Mouse (Mus musculus) heart, postnatal 25 days (tissue): Measurements from ENCODE around the gene AC129217.1. TPM values are rescaled to one million over a fixed set of nuclear protein-coding genes. Genes with fewer than 3 reads are reported as not detected.

ENCODE experiments used
- microRNA-seq: library from miRNA; unstranded; fragments of <30 nt; microRNA quantifications from one replicate; pipeline ENCODE4 v1.2.0, GENCODE M21; 2022
- total RNA-seq, 2 experiments: library from RNA; stranded (reverse); gene quantifications; 2 replicates each; pipeline ENCODE4 v1.2.3; 2021

Gene AC129217.1
- total RNA-seq, 2 experiments from 2014 or later, result not detected

Small RNA genes within 50 kb of the gene (microRNA-seq; reads per million reads assigned to microRNA genes)
- gene Mir5136, result 0.83 reads per million

Other genes starting within 250 kb of the AC129217.1 start
- not detected for gene Slc22a8, start 238.5 kb upstream of the AC129217.1 start, total RNA-seq
- gene Slc22a6, start 211.7 kb upstream of the AC129217.1 start, total RNA-seq, result not detected
- gene Chrm1, start 166.0 kb upstream of the AC129217.1 start, total RNA-seq, result not detected
- gene Slc3a2, start 106.4 kb upstream of the AC129217.1 start, total RNA-seq, result 10 to 100 TPM; 36.1 to 38.0 TPM
- 10 to 100 TPM; 17.9 to 18.9 TPM for gene Wdr74, start 93.9 kb upstream of the AC129217.1 start, total RNA-seq
- gene 1700092M07Rik, start 89.1 kb upstream of the AC129217.1 start, total RNA-seq, result not detected
- 10 to 100 TPM; 27.6 to 31.0 TPM for gene Stx5a, start 88.4 kb upstream of the AC129217.1 start, total RNA-seq
- 10 to 100 TPM; 37.5 to 48.1 TPM for gene Nxf1, start 72.7 kb upstream of the AC129217.1 start, total RNA-seq
- gene Tmem223, start 58.8 kb upstream of the AC129217.1 start, total RNA-seq, result 100 to 1,000 TPM; 108 to 110 TPM
- gene Tmem179b, start 55.3 kb upstream of the AC129217.1 start, total RNA-seq, result 10 to 100 TPM; 14.8 to 16.4 TPM
- 1 to 10 TPM; 7.4 to 7.6 TPM for gene Taf6l, start 43.4 kb upstream of the AC129217.1 start, total RNA-seq
- gene Polr2g, start 31.2 kb upstream of the AC129217.1 start, total RNA-seq, result 10 to 100 TPM; 53.4 to 62.4 TPM
- 1 to 10 TPM; 1.9 to 2.1 TPM for gene Zbtb3, start 27.2 kb upstream of the AC129217.1 start, total RNA-seq
- 10 to 100 TPM; 12.5 to 15.8 TPM for gene Ttc9c, start 10.4 kb upstream of the AC129217.1 start, total RNA-seq
- 10 to 100 TPM; 42.5 to 49.4 TPM for gene Hnrnpul2, start 9.8 kb upstream of the AC129217.1 start, total RNA-seq
- 10 to 100 TPM; 23.9 to 24.0 TPM for gene Bscl2, start 7.7 kb downstream of the AC129217.1 start, total RNA-seq
- gene Gng3, start 9.4 kb downstream of the AC129217.1 start, total RNA-seq, result not detected
- 1 to 10 TPM; 3.3 to 4.9 TPM for gene Lrrn4cl, start 21.0 kb downstream of the AC129217.1 start, total RNA-seq
- 100 to 1,000 TPM; 113 to 124 TPM for gene Ubxn1, start 41.7 kb downstream of the AC129217.1 start, total RNA-seq
- 10 to 100 TPM; 59.3 to 60.1 TPM for gene Uqcc3, start 51.1 kb downstream of the AC129217.1 start, total RNA-seq
- 1 to 10 TPM; 1.4 to 5.9 TPM for gene Lbhd1, start 54.0 kb downstream of the AC129217.1 start, total RNA-seq
- gene Gm49403, start 54.2 kb downstream of the AC129217.1 start, total RNA-seq, result not detected
- gene 1810009A15Rik, start 59.1 kb downstream of the AC129217.1 start, total RNA-seq, result 10 to 100 TPM; 17.6 to 19.8 TPM
- gene Gm49416, start 59.2 kb downstream of the AC129217.1 start, total RNA-seq, result 1 to 10 TPM in 1 of 2 experiments, under 1 TPM in 1; 0.68 to 2.0 TPM
- gene Ints5, start 63.2 kb downstream of the AC129217.1 start, total RNA-seq, result 10 to 100 TPM; 11.2 to 11.8 TPM
- 10 to 100 TPM; 55.6 to 58.7 TPM for gene Ganab, start 68.3 kb downstream of the AC129217.1 start, total RNA-seq
- gene B3gat3, start 90.6 kb downstream of the AC129217.1 start, total RNA-seq, result 10 to 100 TPM; 35.9 to 36.7 TPM
- 10 to 100 TPM; 22.0 to 23.6 TPM for gene Rom1, start 99.6 kb downstream of the AC129217.1 start, total RNA-seq
- gene Eml3, start 99.8 kb downstream of the AC129217.1 start, total RNA-seq, result 1 to 10 TPM; 8.9 to 9.1 TPM
- gene Mta2, start 112.1 kb downstream of the AC129217.1 start, total RNA-seq, result 10 to 100 TPM; 29.5 to 32.3 TPM
- 1 to 10 TPM; 7.2 to 8.8 TPM for gene Tut1, start 124.1 kb downstream of the AC129217.1 start, total RNA-seq
- gene Eef1g, start 137.3 kb downstream of the AC129217.1 start, total RNA-seq, result 100 to 1,000 TPM; 241 to 256 TPM
- gene Ahnak, start 159.5 kb downstream of the AC129217.1 start, total RNA-seq, result 100 to 1,000 TPM; 283 to 326 TPM